Mouse (Mus musculus) left cerebral cortex, postnatal 4 days (tissue): ENCODE results near the gene Tbc1d9. TPM values are rescaled to one million over a fixed set of nuclear protein-coding genes. Genes with fewer than 3 reads are reported as not detected.

Experiments used
- DNase-seq: peaks from one replicate; pipeline ENCODE4 v3.0.0-alpha.2; 2022
- intact Hi-C: fragments of 180-260 bp; cut with DNase I; formaldehyde crosslinking; loops from one replicate; pipeline ENCODE4 v1.15.1; 2025
- total RNA-seq, 2 experiments: library from RNA; stranded (reverse); gene quantifications; 2 replicates each; pipeline ENCODE4 v1.2.3; 2021

Gene Tbc1d9
- 100 to 1,000 TPM; 122 to 129 TPM for total RNA-seq

- intact Hi-C loops: no loop called here
- peak; percentile 69 for DNase-seq
Observed at GRCm38 (mm10) chr8:83165235-83165930, at the start of gene Tbc1d9. TSS of gene Tbc1d9 (plus strand) at chr8:83165352.

GRCm38 (mm10) chr8:83135086-83135485 is 30.1 kb upstream of the Tbc1d9 start:
- intact Hi-C loops: no loop called here
- no peak for DNase-seq

- no peak for DNase-seq
- intact Hi-C loops: no loop called here
Observed at GRCm38 (mm10) chr8:83140068-83140467, 25.1 kb upstream of the Tbc1d9 start.

- no peak for DNase-seq
- intact Hi-C loops: no loop called here
Observed at GRCm38 (mm10) chr8:83140701-83141111, 24.4 kb upstream of the Tbc1d9 start.

GRCm38 (mm10) chr8:83141358-83141757 is 23.8 kb upstream of the Tbc1d9 start:
- DNase-seq: no peak
- intact Hi-C loops: no loop called here

GRCm38 (mm10) chr8:83144601-83145000 is 20.6 kb upstream of the Tbc1d9 start:
- intact Hi-C loops: no loop called here
- no peak for DNase-seq

- no peak for DNase-seq
- intact Hi-C loops: no loop called here
Observed at GRCm38 (mm10) chr8:83145421-83145820, 19.7 kb upstream of the Tbc1d9 start.

- intact Hi-C loops: no loop called here
- no peak for DNase-seq
Observed at GRCm38 (mm10) chr8:83149124-83149523, 16.0 kb upstream of the Tbc1d9 start.

GRCm38 (mm10) chr8:83152055-83152454 is 13.1 kb upstream of the Tbc1d9 start:
- no peak for DNase-seq
- intact Hi-C loops: no loop called here

GRCm38 (mm10) chr8:83152470-83152869 is 12.7 kb upstream of the Tbc1d9 start:
- intact Hi-C loops: no loop called here

GRCm38 (mm10) chr8:83155110-83155509 is 10.0 kb upstream of the Tbc1d9 start:
- no peak for DNase-seq
- intact Hi-C loops: no loop called here

More at GRCm38 (mm10) chr8:83152470-83152869, 12.7 kb upstream of the Tbc1d9 start:
- no peak for DNase-seq

GRCm38 (mm10) chr8:83158971-83159370 is 6.2 kb upstream of the Tbc1d9 start:
- DNase-seq: no peak
- intact Hi-C loops: no loop called here

GRCm38 (mm10) chr8:83159615-83160014 is 5.5 kb upstream of the Tbc1d9 start:
- intact Hi-C loops: no loop called here
- DNase-seq: no peak

- intact Hi-C loops: no loop called here
- no peak for DNase-seq
Observed at GRCm38 (mm10) chr8:83160613-83161012, 4.5 kb upstream of the Tbc1d9 start.

- intact Hi-C loops: no loop called here
- DNase-seq: peak; percentile 55
Observed at GRCm38 (mm10) chr8:83165931-83166867, 1.0 kb downstream of the Tbc1d9 start, which contains the start of gene Gm10645. TSS of gene Gm10645 (minus strand) at chr8:83166170.

- intact Hi-C loops: no loop called here
- no peak for DNase-seq
Observed at GRCm38 (mm10) chr8:83167932-83168331, 2.8 kb downstream of the Tbc1d9 start.

- intact Hi-C loops: no loop called here
Observed at GRCm38 (mm10) chr8:83169127-83169526, 4.0 kb downstream of the Tbc1d9 start.

GRCm38 (mm10) chr8:83169709-83170108 is 4.6 kb downstream of the Tbc1d9 start:
- intact Hi-C loops: no loop called here
- no peak for DNase-seq

More at GRCm38 (mm10) chr8:83169127-83169526, 4.0 kb downstream of the Tbc1d9 start:
- DNase-seq: no peak

- no peak for DNase-seq
- intact Hi-C loops: no loop called here
Observed at GRCm38 (mm10) chr8:83170894-83171293, 5.7 kb downstream of the Tbc1d9 start.

- no peak for DNase-seq
- intact Hi-C loops: no loop called here
Observed at GRCm38 (mm10) chr8:83175680-83176079, 10.5 kb downstream of the Tbc1d9 start.

GRCm38 (mm10) chr8:83176785-83177184 is 11.6 kb downstream of the Tbc1d9 start:
- intact Hi-C loops: no loop called here
- no peak for DNase-seq
